Mouse (Mus musculus) liver, postnatal 0 days (tissue): ENCODE results near the gene Zcchc3. TPM values are rescaled to one million over a fixed set of nuclear protein-coding genes. Genes with fewer than 3 reads are reported as not detected.

Experiments used
- ATAC-seq: fragments of 200-750 bp; cut with Nextera tagmentation; 2 replicates; pipeline ENCODE4 v1.8.0; 2017; ENCODE audit warnings: mild to moderate bottlenecking, moderate library complexity
- DNase-seq: peaks from one replicate; pipeline ENCODE4 v3.0.0-alpha.2; 2016
- H3K27ac ChIP-seq: fragments of 300-500 bp; sonication (generic); 2 replicates; pipeline ENCODE4 v1.5.1; 2014; ENCODE audit warnings: antibody characterized with exemption, moderate library complexity, mild to moderate bottlenecking, low read depth
- H3K27me3 ChIP-seq: fragments of 300-500 bp; sonication (generic); 2 replicates; pipeline ENCODE4 v1.6.1; 2014; ENCODE audit warnings: low read length, control low read depth, mixed read lengths; ENCODE audit not compliant: insufficient read depth
- H3K36me3 ChIP-seq: fragments of 300-500 bp; sonication (generic); replicated peaks from 2 replicates; pipeline ENCODE4 v1.6.1; 2014; ENCODE audit warnings: mild to moderate bottlenecking, control low read depth, low read length, moderate library complexity, mixed read lengths; ENCODE audit not compliant: insufficient read depth
- H3K4me1 ChIP-seq: fragments of 300-500 bp; sonication (generic); 2 replicates; pipeline ENCODE4 v1.6.1; 2014; ENCODE audit warnings: antibody characterized with exemption, mild to moderate bottlenecking, control low read depth; ENCODE audit not compliant: insufficient read depth
- H3K4me2 ChIP-seq: fragments of 300-500 bp; sonication (generic); 2 replicates; pipeline ENCODE4 v1.6.1; 2014; ENCODE audit warnings: low read depth, mild to moderate bottlenecking, low read length, moderate library complexity, mixed read lengths
- H3K4me3 ChIP-seq: fragments of 300-500 bp; sonication (generic); 2 replicates; pipeline ENCODE4 v1.5.1; 2014; ENCODE audit warnings: low read depth, low read length
- H3K9ac ChIP-seq: fragments of 300-500 bp; sonication (generic); replicated peaks from 2 replicates; pipeline ENCODE4 v1.6.1; 2014; ENCODE audit warnings: mild to moderate bottlenecking, moderate library complexity
- H3K9me3 ChIP-seq: fragments of 300-500 bp; sonication (generic); 2 replicates; pipeline ENCODE4 v1.6.1; 2016; ENCODE audit warnings: mild to moderate bottlenecking, control low read depth, low read length, mixed read lengths
- CTCF ChIP-seq: sonication (generic); IDR thresholded peaks from 2 replicates; pipeline ENCODE4 v1.5.1; 2016; ENCODE audit warnings: antibody characterized with exemption, low read depth
- EP300 ChIP-seq: IDR thresholded peaks from 2 replicates; pipeline ENCODE4 v1.6.1; 2016; ENCODE audit warnings: antibody characterized with exemption, low read depth, mild to moderate bottlenecking
- WGBS: fragments of 180-500 bp; shearing (Covaris S2); extraction: QIAGEN DNeasy Blood & Tissue Kit; methylation state at CpG from one replicate; pipeline ENCODE4 v1.1.7; 2014; ENCODE audit not compliant: insufficient replicate concordance; 5-methylcytosine and 5-hydroxymethylcytosine counted together
- polyA plus RNA-seq: library from polyadenylated mRNA; unstranded; fragments of >200 nt; fragmentation: Nextera tagmentation; extraction: Ambion mirVana; gene quantifications from 2 replicates; pipeline ENCODE4 v1.2.1, GENCODE M21; 2015

Gene Zcchc3
- polyA plus RNA-seq, 1 experiment from 2014 or later: 6.4 TPM

DNA sequence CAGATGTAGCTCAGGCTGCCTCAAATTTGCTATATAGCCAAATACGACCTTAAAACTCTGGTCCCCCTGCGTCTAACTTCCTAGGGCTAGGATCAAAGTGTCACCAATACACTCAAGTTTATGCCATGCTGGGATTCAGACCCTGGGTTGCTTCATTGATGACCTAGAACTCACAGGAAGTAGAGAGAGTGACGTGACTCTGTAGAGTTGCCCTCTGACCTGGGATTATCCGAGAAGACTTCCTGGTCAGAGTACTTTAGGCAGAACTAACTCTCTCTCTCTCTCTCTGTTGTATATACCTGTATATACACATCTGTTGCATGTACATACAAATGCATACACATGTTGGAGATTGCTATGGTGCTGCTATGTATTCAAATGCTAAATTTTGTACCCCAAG, 42.2 kb downstream of the Zcchc3 start:
- H3K9ac ChIP-seq: no peak overlapping the region
- DNase-seq (no peak), ATAC-seq (no peak)
- TF ChIP-seq EP300: no peak
- no peak overlapping the region for H3K4me3 ChIP-seq
- no peak overlapping the region for H3K4me2 ChIP-seq
- no peaks in the 10 kb centered on the region for H3K9me3 ChIP-seq
- no peaks in the 10 kb centered on the region for H3K36me3 ChIP-seq
- H3K4me1 ChIP-seq: no peaks in the 10 kb centered on the region
- WGBS: 47% methylated on average over 4 of the region's 4 CpGs
- H3K27me3 ChIP-seq: peaks cover 32% of the 10 kb centered on the region
- H3K27ac ChIP-seq: no peak overlapping the region

DNA sequence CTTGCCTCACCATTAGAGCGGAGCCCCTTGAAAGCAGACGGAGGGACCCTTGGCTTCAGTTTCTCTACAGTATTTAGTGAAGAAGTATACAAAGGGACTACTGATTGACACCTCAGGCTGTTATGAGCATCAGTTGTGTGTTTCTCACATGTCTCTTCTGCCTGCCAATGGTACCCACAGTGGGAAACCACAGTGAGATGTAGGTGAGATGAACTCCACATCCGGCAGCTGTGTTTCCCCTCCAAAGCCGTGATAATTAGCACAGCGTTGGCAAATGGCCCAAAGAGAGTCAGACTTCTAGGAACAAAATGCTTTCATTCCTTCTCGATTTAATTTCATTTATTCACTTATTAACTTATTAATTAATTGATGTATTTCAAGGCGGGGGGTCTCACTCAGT, 42.7 kb downstream of the Zcchc3 start:
- peaks cover 27% of the 10 kb centered on the region for H3K27me3 ChIP-seq
- no peak overlapping the region for H3K4me3 ChIP-seq
- TF ChIP-seq EP300: no peak
- TF ChIP-seq CTCF: no peak
- no peaks in the 10 kb centered on the region for H3K4me1 ChIP-seq
- ATAC-seq (no peak), DNase-seq (no peak)
- no peaks in the 10 kb centered on the region for H3K9me3 ChIP-seq
- no peaks in the 10 kb centered on the region for H3K36me3 ChIP-seq
- no peak overlapping the region for H3K4me2 ChIP-seq
- WGBS: 79% methylated on average over 7 of the region's 7 CpGs
- H3K9ac ChIP-seq: no peak overlapping the region
- no peak overlapping the region for H3K27ac ChIP-seq

DNA sequence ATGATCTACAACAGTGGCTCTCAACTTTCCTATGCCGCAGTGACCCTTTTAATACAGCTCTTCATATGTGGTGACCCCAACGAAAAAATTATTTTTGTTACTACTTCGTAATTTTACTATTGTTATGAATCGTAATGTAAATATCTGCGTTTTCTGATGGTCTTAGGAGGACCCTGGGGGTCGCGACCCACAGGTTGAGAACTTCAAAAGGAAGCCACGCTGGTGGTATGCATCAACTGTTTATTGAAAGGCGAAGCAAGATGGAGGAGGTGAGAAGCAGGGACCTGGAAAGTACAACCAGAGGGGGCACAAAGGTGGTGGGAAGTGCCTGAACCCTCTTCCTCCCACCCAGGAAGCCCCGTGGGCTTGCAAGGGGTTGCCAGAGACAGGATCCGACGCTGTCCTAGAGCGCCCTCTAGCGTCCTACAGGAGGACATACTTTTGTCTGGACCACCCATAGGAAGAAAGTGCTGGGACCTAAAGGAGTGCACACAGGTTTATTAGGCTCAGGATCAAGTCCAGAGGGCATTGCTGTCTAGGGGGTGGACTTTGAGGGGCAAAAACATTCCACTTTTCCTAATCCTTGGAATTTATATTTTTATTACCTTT, 46.2 kb downstream of the Zcchc3 start:
- DNase-seq (peak; percentile 69), ATAC-seq (no peak)
- no peaks in the 10 kb centered on the region for H3K36me3 ChIP-seq
- H3K9ac ChIP-seq: no peak overlapping the region
- H3K9me3 ChIP-seq: no peaks in the 10 kb centered on the region
- H3K27ac ChIP-seq: no peak overlapping the region
- H3K4me2 ChIP-seq: no peak overlapping the region
- WGBS: 26% methylated on average over 14 of the region's 14 CpGs
- H3K4me3 ChIP-seq: no peak overlapping the region
- no peaks in the 10 kb centered on the region for H3K27me3 ChIP-seq
- H3K4me1 ChIP-seq: peaks cover 1% of the 10 kb centered on the region; the same call in 1 of the 2 replicates
- TF ChIP-seq EP300 (no peak), CTCF (peak; percentile 94)

DNA sequence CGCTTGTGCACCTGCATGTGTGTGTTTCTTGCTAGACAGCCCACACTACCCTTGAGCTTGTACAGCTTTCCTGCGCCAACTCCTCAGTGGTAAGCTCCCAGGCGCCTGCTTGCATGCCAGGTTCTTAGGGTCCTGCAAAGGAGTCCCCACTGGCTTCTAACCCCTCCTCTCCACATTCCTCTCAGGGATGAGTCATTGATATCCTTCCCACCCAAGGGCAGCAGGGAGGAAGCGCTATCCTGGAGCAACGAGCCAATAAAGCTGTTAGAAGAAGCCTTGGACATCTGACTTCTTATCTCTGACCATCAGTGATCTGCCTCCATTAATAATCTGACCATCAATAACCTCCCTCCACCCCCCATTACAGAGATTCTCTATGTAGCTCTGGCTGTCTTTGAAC, 46.9 kb downstream of the Zcchc3 start:
- Histone ChIP-seq H3K4me2 (no peak overlapping the region), H3K36me3 (no peaks in the 10 kb centered on the region), H3K9me3 (no peaks in the 10 kb centered on the region), H3K4me3 (no peak overlapping the region), H3K4me1 (peaks cover 3% of the 10 kb centered on the region; the same call in 1 of the 2 replicates), H3K27me3 (no peaks in the 10 kb centered on the region), H3K27ac (no peak overlapping the region), H3K9ac (no peak overlapping the region)
- TF ChIP-seq CTCF (no peak), EP300 (no peak)
- WGBS: 75% methylated on average over 5 of the region's 5 CpGs
- ATAC-seq (no peak), DNase-seq (no peak)

DNA sequence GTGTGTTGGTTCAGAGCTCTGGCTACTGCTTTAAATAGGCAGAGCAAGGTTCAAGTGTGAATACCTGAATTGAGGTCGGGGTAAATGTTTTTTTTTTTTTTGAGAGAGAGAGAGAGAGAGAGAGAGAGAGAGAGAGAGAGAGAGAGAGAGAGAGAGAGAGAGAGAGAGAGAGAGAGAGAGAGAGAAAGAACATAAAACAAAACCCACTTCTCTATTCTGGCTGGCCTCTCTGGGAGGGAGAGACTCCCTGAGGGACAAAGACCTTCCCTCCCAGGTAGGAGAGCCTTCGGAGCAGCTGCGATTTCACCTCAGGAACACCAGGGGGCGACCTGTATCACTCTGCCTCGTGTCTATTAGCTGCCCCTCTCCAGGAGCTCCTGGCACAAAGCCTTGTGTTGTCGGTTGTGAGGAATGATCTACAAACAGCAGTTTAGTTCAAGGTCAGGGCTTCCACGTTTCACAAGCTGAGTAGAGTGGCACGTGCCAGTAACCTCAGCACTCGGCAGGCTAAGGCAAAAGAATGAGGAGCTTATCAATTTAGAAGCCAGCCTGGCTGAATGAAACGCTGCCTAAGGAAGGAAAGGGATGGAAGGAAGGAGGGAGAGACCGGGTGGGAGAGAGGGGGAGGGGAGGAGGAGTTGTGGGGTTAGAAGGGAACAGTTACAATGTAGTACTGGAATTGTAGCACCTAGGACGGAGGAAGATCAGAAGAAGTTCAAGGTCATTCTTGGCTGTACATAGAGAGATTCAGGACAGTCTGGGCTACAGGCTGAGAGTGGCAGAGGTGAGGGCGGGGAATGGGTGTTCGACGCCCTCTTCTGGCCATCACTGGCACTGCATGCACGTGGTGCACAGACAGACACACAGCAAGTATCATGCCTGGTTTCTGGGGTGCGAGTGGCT, 51.3 kb downstream of the Zcchc3 start:
- H3K36me3 ChIP-seq: no peaks in the 10 kb centered on the region
- no peak overlapping the region for H3K4me3 ChIP-seq
- no peaks in the 10 kb centered on the region for H3K9me3 ChIP-seq
- WGBS: 8% methylated on average over 17 of the region's 17 CpGs
- peak overlapping the region; percentile 76 for H3K27ac ChIP-seq
- H3K4me1 ChIP-seq: peaks cover 12% of the 10 kb centered on the region
- H3K27me3 ChIP-seq: no peaks in the 10 kb centered on the region
- H3K9ac ChIP-seq: no peak overlapping the region; the same call in 1 of the 2 replicates
- H3K4me2 ChIP-seq: peak overlapping the region; percentile 56
- ATAC-seq: peak; percentile 72
- peak; percentile 90 for TF ChIP-seq CTCF
- TF ChIP-seq EP300: peak; percentile 75
- peak; percentile 85 for DNase-seq

Other genes with a start within 250 kb of the Zcchc3 start
- gene Csnk2a1, start 188.2 kb downstream of the Zcchc3 start, polyA plus RNA-seq: 40.5 and 43.1 TPM in 2 replicates
- gene Tbc1d20, start 121.2 kb downstream of the Zcchc3 start, polyA plus RNA-seq: 7.8 and 8.3 TPM in 2 replicates
- gene Rbck1, start 82.4 kb downstream of the Zcchc3 start, polyA plus RNA-seq: 30.2 and 31.0 TPM in 2 replicates
- gene Trib3, start 71.0 kb downstream of the Zcchc3 start, polyA plus RNA-seq: 4.1 and 5.5 TPM in 2 replicates
- gene Nrsn2, start 38.4 kb downstream of the Zcchc3 start, polyA plus RNA-seq: not detected in 2 replicates
- gene Sox12, start 17.0 kb downstream of the Zcchc3 start, polyA plus RNA-seq: 1.2 and 1.3 TPM in 2 replicates
- gene 6820408C15Rik, start 560 bp upstream of the Zcchc3 start, polyA plus RNA-seq: 0.13 and 0.42 TPM in 2 replicates
- gene Defb23, start 49.6 kb upstream of the Zcchc3 start, polyA plus RNA-seq: not detected in 2 replicates
- gene Defb20, start 62.0 kb upstream of the Zcchc3 start, polyA plus RNA-seq: not detected in 2 replicates
- gene Defb22, start 75.1 kb upstream of the Zcchc3 start, polyA plus RNA-seq: not detected in 2 replicates
- not detected in 2 replicates for gene Defb26, start 96.7 kb upstream of the Zcchc3 start, polyA plus RNA-seq
- not detected in 2 replicates for gene Defb28, start 103.2 kb upstream of the Zcchc3 start, polyA plus RNA-seq
- gene Defb29, start 125.1 kb upstream of the Zcchc3 start, polyA plus RNA-seq: not detected in 2 replicates
- gene Gm17416, start 154.3 kb upstream of the Zcchc3 start, polyA plus RNA-seq: not detected in 2 replicates
- not detected in 2 replicates for gene Defb21, start 157.7 kb upstream of the Zcchc3 start, polyA plus RNA-seq
- gene Defb19, start 165.3 kb upstream of the Zcchc3 start, polyA plus RNA-seq: not detected in 2 replicates
- gene Defb45, start 184.4 kb upstream of the Zcchc3 start, polyA plus RNA-seq: not detected in 2 replicates
- not detected in 2 replicates for gene Defb36, start 189.3 kb upstream of the Zcchc3 start, polyA plus RNA-seq
- gene Defb25, start 208.0 kb upstream of the Zcchc3 start, polyA plus RNA-seq: 0.49 TPM in 1 of 2 replicates, not detected in the other
- 0.81 and 1.6 TPM in 2 replicates for gene Rem1, start 211.9 kb upstream of the Zcchc3 start, polyA plus RNA-seq